Mouse (Mus musculus) gastrocnemius, postnatal 36 days (tissue): ENCODE measurements around the gene Srl. TPM values are rescaled to one million over a fixed set of nuclear protein-coding genes. Genes with fewer than 3 reads are reported as not detected.

Experiments
- DNase-seq, 2 experiments: peaks; one replicate each; pipeline ENCODE4 v3.0.0; 2022
- intact Hi-C: fragments of 180-260 bp; cut with DNase I; formaldehyde crosslinking; loops from one replicate; pipeline ENCODE4 v1.15.1; 2025
- total RNA-seq, 2 experiments: library from RNA; stranded (reverse); gene quantifications; 2 replicates each; pipeline ENCODE4 v1.2.3; 2021

Srl gene
- total RNA-seq, 2 experiments from 2014 or later: 1,182 to 1,390 TPM

- DNase-seq: peak in 1 of 2 experiments; percentile 23
- intact Hi-C loops: no loop called here
Observed at GRCm38 (mm10) chr16:4521735-4522530, 19.7 kb downstream of the Srl start.

GRCm38 (mm10) chr16:4521074-4521667 is 20.4 kb downstream of the Srl start:
- intact Hi-C loops: no loop called here
- DNase-seq: no peak

- intact Hi-C loops: no loop called here
- DNase-seq: no peak
Observed at GRCm38 (mm10) chr16:4520673-4521072, 20.9 kb downstream of the Srl start.

- intact Hi-C loops: no loop called here
- no peak for DNase-seq
Observed at GRCm38 (mm10) chr16:4519825-4520224, 21.8 kb downstream of the Srl start.

- intact Hi-C loops: no loop called here
- no peak for DNase-seq
Observed at GRCm38 (mm10) chr16:4519157-4519556, 22.5 kb downstream of the Srl start.

GRCm38 (mm10) chr16:4517906-4518305 is 23.7 kb downstream of the Srl start:
- intact Hi-C loops: no loop called here
- no peak for DNase-seq

- DNase-seq: no peak
- intact Hi-C loops: no loop called here
Observed at GRCm38 (mm10) chr16:4514383-4514782, 27.2 kb downstream of the Srl start.

- DNase-seq: peak; percentile 68 to 82
- intact Hi-C loops: no loop called here
Observed at GRCm38 (mm10) chr16:4512661-4513438, 28.8 kb downstream of the Srl start.

- DNase-seq: no peak
- intact Hi-C loops: no loop called here
Observed at GRCm38 (mm10) chr16:4511371-4511770, 30.2 kb downstream of the Srl start.

- DNase-seq: no peak
- intact Hi-C loops: no loop called here
Observed at GRCm38 (mm10) chr16:4506181-4506580, 35.4 kb downstream of the Srl start.

- no peak for DNase-seq
- intact Hi-C loops: no loop called here
Observed at GRCm38 (mm10) chr16:4503495-4503894, 38.1 kb downstream of the Srl start.

GRCm38 (mm10) chr16:4502568-4502967 is 39.0 kb downstream of the Srl start:
- intact Hi-C loops: no loop called here

GRCm38 (mm10) chr16:4501703-4502102 is 39.9 kb downstream of the Srl start:
- intact Hi-C loops: no loop called here
- no peak for DNase-seq

More at GRCm38 (mm10) chr16:4502568-4502967, 39.0 kb downstream of the Srl start:
- DNase-seq: no peak

GRCm38 (mm10) chr16:4500598-4501385 is 40.8 kb downstream of the Srl start:
- intact Hi-C loops: no loop called here
- DNase-seq: peak; percentile 48 to 62

- no peak for DNase-seq
- intact Hi-C loops: no loop called here
Observed at GRCm38 (mm10) chr16:4497762-4498607, 43.6 kb downstream of the Srl start.

GRCm38 (mm10) chr16:4496470-4496869 is 45.1 kb downstream of the Srl start:
- intact Hi-C loops: no loop called here

GRCm38 (mm10) chr16:4495861-4496260 is 45.8 kb downstream of the Srl start:
- DNase-seq: no peak
- intact Hi-C loops: no loop called here

More at GRCm38 (mm10) chr16:4496470-4496869, 45.1 kb downstream of the Srl start:
- no peak for DNase-seq

- no peak for DNase-seq
- intact Hi-C loops: no loop called here
Observed at GRCm38 (mm10) chr16:4492777-4493563, 48.6 kb downstream of the Srl start.
